Mouse (Mus musculus): ENCODE results near the gene Mt1. TPM values are rescaled to one million over a fixed set of nuclear protein-coding genes. Genes with fewer than 3 reads are reported as not detected.
"Not testable (repeated sequence)": the region's sequence is repeated elsewhere in the genome, so short reads cannot be mapped to it uniquely, and the experiment has no call there.

Gene Mt1
- polyA plus RNA-seq, 1 experiment from 2014 or later, result 189 TPM

DNA sequence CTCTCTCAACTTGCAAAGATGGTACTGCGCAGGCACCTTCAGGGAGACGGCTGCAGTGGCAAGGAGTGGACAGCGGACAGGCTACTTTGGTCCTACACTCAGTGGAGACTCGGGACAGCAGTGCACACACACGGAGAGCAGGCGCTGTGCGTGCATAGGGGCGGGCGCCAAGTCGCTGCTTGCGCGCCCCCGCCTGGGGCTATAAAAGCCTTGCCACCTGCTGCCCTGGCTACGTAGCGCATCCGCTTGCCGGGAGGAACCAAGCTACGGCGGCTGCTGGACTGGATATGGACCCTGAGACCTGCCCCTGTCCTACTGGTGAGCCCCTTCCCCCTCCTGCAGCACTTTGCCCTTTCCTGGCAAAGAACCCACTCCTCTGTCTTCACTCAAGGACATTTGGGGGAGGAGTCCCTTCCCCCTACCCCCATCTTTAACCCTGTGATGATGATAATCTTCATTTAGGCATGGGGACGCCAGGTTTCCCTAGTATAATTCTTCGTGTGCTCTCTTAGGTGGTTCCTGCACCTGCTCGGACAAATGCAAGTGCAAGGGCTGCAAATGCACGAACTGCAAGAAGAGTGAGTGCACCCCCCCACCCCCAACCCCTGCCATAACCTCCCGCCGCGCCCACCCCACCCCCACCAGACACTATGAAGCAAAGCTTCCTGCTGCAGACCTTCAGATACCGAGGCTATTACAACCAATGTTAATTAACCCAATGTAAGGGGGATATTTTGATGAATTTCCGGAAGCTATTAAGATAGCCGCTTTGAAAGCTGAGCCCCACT is 26.2 kb upstream of the Mt1 start, which contains the start of gene Mt3:
Mt3 (plus strand) TSS at position 95 of the 788 bp plus-strand sequence.
- Histone ChIP-seq H3K9ac (no peak within 1 kb of the TSS), H3K4me3 (peak within 1 kb of the TSS; percentile 29), H3K27me3 (peaks cover 26% of the 10 kb centered on the region), H3K9me3 (no peaks in the 10 kb centered on the region), H3K4me2 (peak within 1 kb of the TSS; percentile 49), H3K27ac (no peak within 1 kb of the TSS), H3K36me3 (no peaks in the 10 kb centered on the region), H3K4me1 (peaks cover 23% of the 10 kb centered on the region)
- ATAC-seq (ENCODE audit: insufficient number of reproducible peaks, low FRiP score, low TSS enrichment, low read depth), result no peak
- WGBS, result 2% methylated on average over 29 of the region's 29 CpGs

DNA sequence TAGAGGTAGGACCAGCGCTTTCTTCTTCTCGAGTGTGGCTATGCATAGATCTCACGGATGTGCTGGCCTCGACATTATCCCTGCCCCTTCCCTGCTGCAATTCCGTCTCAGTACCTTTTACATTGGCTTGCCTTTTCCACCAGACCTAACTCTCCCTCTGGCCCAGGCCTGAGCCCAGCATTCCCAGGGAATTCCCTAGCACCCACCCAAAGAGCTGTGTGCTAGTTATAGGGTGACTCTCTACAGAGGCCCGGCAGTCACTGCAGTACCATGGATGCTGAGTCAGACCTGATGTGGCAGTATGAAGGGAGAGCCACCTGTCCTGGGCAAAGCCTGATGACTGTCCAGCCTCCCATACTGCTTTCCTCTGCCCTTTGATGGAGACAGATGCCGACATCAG is 25.4 kb upstream of the Mt1 start:
- Histone ChIP-seq H3K9ac (no peak overlapping the region), H3K36me3 (no peaks in the 10 kb centered on the region), H3K27me3 (peaks cover 26% of the 10 kb centered on the region), H3K4me1 (peaks cover 23% of the 10 kb centered on the region), H3K4me2 (no peak overlapping the region), H3K9me3 (no peaks in the 10 kb centered on the region), H3K27ac (no peak overlapping the region), H3K4me3 (no peak overlapping the region)
- ATAC-seq (ENCODE audit: insufficient number of reproducible peaks, low FRiP score, low TSS enrichment, low read depth), result no peak
- 30% methylated on average over 7 of the region's 7 CpGs for WGBS

DNA sequence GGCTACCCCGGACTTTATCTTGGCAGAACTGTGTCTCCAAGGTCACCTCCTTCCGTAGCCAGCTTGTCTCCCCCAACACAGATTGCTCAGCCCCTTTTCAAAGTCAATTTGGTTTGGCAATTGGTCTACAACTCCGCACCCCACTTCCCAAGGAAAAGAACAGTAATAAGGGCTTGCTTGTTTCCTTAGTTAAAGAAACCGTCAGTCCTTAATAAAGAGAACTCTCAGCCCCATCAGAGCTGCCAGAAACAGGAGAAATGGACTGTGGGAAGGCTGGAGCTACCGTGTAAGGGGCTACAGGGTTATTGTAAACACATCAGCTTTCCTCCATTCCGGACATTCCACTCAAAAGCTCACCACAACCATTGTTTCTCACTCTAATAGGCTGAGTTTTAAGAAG is 24.3 kb upstream of the Mt1 start:
- H3K4me2 ChIP-seq, result no peak overlapping the region
- H3K27ac ChIP-seq, result no peak overlapping the region
- no peak overlapping the region for H3K9ac ChIP-seq
- no peaks in the 10 kb centered on the region for H3K36me3 ChIP-seq
- WGBS, result 34% methylated on average over 6 of the region's 6 CpGs
- H3K27me3 ChIP-seq, result peaks cover 26% of the 10 kb centered on the region
- H3K4me1 ChIP-seq, result peaks cover 23% of the 10 kb centered on the region
- ATAC-seq (ENCODE audit: insufficient number of reproducible peaks, low FRiP score, low TSS enrichment, low read depth), result no peak
- H3K4me3 ChIP-seq, result no peak overlapping the region
- no peaks in the 10 kb centered on the region for H3K9me3 ChIP-seq

DNA sequence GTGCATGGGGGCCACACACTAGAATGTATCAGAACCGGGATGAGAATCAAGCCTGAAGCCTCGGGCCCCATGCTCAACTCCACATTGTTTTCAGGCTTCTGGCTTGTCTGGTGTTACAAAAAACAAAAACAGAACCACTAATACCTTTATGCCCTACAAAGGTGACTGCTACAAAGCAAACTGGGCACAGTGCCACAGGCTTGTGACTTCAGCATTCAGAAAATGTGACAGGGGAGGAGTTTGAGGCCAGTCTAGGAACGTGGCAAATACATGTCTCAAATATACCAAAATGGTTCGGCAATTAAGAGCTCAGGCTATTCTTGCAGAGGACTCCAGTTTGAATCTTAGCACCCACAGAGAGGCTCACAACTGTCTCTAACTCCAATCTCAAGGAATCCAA is 22.8 kb upstream of the Mt1 start:
- WGBS, result 65% methylated on average over 4 of the region's 4 CpGs
- H3K4me2 ChIP-seq, result no peak overlapping the region
- peaks cover 23% of the 10 kb centered on the region for H3K4me1 ChIP-seq
- no peak overlapping the region for H3K9ac ChIP-seq
- H3K27me3 ChIP-seq, result peaks cover 26% of the 10 kb centered on the region
- no peak overlapping the region for H3K27ac ChIP-seq
- H3K36me3 ChIP-seq, result no peaks in the 10 kb centered on the region
- ATAC-seq (ENCODE audit: insufficient number of reproducible peaks, low FRiP score, low TSS enrichment, low read depth), result no peak
- H3K9me3 ChIP-seq, result no peaks in the 10 kb centered on the region
- H3K4me3 ChIP-seq, result no peak overlapping the region

DNA sequence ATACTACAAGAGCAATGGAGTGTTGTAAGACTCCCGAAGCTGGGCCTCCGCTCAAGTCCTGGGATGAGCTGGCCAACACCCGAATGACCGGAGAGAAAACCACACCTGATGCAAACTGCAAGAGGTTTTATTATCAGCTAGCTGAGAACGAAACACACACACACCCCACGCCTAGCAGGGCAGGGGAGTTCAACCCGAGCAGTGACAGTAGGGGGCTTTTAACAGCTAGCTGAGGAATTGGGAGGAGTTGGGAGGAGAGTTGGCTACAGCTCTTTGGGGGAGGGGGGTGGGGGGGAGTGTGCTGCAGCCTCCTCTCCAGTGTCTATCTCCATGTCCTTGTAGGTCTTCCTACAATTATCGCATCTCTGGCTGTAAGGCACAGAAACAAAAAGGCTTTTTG is 13.1 kb upstream of the Mt1 start:
- not testable (repeated sequence) for H3K9me3 ChIP-seq; H3K27ac ChIP-seq; ATAC-seq (ENCODE audit: insufficient number of reproducible peaks, low FRiP score, low TSS enrichment, low read depth); H3K4me3 ChIP-seq; H3K4me2 ChIP-seq; H3K4me1 ChIP-seq; H3K9ac ChIP-seq; H3K36me3 ChIP-seq
- peaks cover 15% of the 10 kb centered on the region; the same call in 1 of the 2 replicates for H3K27me3 ChIP-seq
- 59% methylated on average over 8 of the region's 8 CpGs for WGBS

DNA sequence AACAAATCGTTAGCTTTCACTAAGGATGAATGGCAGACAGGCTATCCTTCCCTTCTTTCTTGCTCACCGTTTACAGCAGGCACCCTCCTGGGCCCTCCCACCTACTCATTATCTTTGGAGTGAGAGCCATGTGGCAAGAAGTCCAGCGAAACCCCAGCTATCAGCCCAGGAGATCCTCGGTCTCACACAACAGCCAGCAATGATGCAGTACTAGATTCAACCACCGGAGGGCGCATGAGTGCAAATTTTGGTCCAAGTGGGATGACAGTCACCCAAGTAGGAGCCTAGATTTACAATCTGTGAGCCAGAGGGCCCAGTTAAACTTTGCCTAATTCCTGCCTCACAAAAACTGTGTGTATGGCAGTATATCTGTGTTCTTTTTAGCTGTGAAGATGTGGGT is 11.6 kb upstream of the Mt1 start:
- no peak overlapping the region for H3K4me2 ChIP-seq
- peaks cover 10% of the 10 kb centered on the region for H3K4me1 ChIP-seq
- peaks cover 30% of the 10 kb centered on the region for H3K27me3 ChIP-seq
- H3K4me3 ChIP-seq, result no peak overlapping the region
- no peaks in the 10 kb centered on the region for H3K9me3 ChIP-seq
- no peak overlapping the region for H3K27ac ChIP-seq
- WGBS, result 4% methylated on average over 6 of the region's 6 CpGs
- no peaks in the 10 kb centered on the region for H3K36me3 ChIP-seq
- peak; percentile 9; the same call in 1 of the 2 replicates for ATAC-seq (ENCODE audit: insufficient number of reproducible peaks, low FRiP score, low TSS enrichment, low read depth)
- no peak overlapping the region for H3K9ac ChIP-seq

DNA sequence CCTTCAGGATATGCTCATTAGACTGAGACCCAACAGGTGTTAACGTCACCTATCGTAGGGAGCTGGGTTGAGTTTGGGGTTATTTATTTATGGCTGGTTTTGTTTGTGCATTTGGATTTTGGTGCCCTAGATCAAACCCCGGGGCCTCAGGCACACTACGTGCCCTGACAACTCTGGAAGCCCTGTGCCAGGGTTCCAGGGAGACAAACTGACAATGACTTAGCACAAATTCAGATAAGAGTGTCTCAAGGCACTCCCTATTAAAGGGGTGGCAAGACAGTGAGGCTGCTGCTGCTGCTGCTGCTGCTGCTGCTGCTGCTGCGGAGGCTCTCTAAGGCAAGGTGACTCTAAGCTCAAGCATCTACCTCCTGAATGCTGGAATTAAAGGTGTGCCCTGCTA is 9.3 kb upstream of the Mt1 start:
- WGBS, result 72% methylated on average over 5 of the region's 5 CpGs
- peaks cover 22% of the 10 kb centered on the region for H3K4me1 ChIP-seq
- no peak for ATAC-seq (ENCODE audit: insufficient number of reproducible peaks, low FRiP score, low TSS enrichment, low read depth)
- H3K9me3 ChIP-seq, result no peaks in the 10 kb centered on the region
- H3K27me3 ChIP-seq, result peaks cover 53% of the 10 kb centered on the region
- H3K36me3 ChIP-seq, result no peaks in the 10 kb centered on the region
- no peak overlapping the region for H3K9ac ChIP-seq
- no peak overlapping the region for H3K27ac ChIP-seq
- H3K4me3 ChIP-seq, result no peak overlapping the region
- no peak overlapping the region for H3K4me2 ChIP-seq

DNA sequence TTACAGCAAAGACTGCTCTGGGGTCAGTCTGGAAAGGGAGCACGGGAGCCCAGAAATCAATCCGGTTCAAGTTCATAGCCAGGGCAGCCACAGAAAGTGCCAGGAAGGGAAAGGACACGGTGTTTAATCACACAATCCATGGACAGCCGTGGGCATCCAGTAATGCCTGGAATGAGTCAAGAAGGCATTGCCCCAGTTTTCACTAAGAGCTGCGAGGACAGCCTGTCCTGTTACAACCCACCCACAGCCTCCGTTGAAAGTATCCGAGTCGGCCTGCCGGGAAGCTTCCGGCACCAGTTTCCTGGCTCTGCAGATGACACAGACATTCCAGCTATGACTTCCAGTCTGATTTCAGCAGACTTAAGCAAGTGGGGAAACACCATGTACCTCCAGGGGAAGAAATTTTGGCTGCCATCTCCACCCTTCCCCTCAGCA is 7.5 kb upstream of the Mt1 start:
- peaks cover 71% of the 10 kb centered on the region for H3K27me3 ChIP-seq
- peaks cover 22% of the 10 kb centered on the region for H3K4me1 ChIP-seq
- no peaks in the 10 kb centered on the region for H3K36me3 ChIP-seq
- no peak overlapping the region for H3K9ac ChIP-seq
- H3K4me2 ChIP-seq, result peak overlapping the region; percentile 94
- no peak for ATAC-seq (ENCODE audit: insufficient number of reproducible peaks, low FRiP score, low TSS enrichment, low read depth)
- peak overlapping the region; percentile 48 for H3K4me3 ChIP-seq
- WGBS, result 32% methylated on average over 10 of the region's 10 CpGs
- H3K9me3 ChIP-seq, result no peaks in the 10 kb centered on the region
- no peak overlapping the region for H3K27ac ChIP-seq

DNA sequence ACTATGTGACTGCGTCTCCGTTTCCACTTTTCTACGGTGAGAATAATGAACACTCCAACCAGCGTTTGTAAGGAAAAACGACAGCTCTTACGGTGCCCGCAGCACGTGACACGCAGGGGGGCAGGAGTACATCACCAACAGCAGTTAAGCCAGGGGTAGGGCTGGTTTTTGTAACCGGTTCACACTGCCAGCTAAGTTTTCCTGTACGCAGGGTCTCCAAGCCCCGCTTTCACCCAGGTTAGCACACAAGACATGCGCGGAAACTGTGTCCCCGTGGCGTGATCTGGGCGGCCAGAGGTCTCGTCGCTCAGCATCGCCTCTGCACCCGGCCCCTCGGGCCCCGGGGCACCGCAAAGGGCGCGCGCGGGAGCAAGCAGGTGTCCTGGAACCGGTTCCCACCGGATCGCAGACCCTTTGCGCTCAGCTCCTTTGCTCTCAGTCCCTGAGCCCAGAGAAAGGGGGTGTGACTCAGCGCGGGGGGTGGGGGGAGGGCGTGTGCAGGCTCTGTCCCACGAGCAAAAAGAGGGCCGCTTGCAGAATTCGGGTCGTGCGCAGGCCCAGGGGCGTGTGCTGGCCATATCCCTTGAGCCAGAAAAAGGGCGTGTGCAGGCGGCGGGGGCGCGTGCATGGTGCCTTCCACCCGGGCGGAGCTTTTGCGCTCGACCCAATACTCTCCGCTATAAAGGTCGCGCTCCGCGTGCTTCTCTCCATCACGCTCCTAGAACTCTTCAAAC is 6.6 kb upstream of the Mt1 start, which contains the start of gene Mt2:
Mt2 (plus strand) TSS at position 590 of the 734 bp plus-strand sequence.
- ATAC-seq (ENCODE audit: insufficient number of reproducible peaks, low FRiP score, low TSS enrichment, low read depth), result 0 out of 2 replicates have a peak, but pooled peaks have one; percentile 33
- Histone ChIP-seq H3K4me2 (peak within 1 kb of the TSS; percentile 94), H3K4me3 (peak within 1 kb of the TSS; percentile 48), H3K9ac (peak within 1 kb of the TSS; percentile 33; the same call in 1 of the 2 replicates), H3K36me3 (no peaks in the 10 kb centered on the region), H3K4me1 (peaks cover 22% of the 10 kb centered on the region), H3K27me3 (peaks cover 79% of the 10 kb centered on the region), H3K27ac (0 out of 2 replicates have a peak within 1 kb of the TSS, but pooled peaks have one; percentile 13), H3K9me3 (no peaks in the 10 kb centered on the region)
- WGBS, result under 1% methylated on average over 55 of the region's 56 CpGs

DNA sequence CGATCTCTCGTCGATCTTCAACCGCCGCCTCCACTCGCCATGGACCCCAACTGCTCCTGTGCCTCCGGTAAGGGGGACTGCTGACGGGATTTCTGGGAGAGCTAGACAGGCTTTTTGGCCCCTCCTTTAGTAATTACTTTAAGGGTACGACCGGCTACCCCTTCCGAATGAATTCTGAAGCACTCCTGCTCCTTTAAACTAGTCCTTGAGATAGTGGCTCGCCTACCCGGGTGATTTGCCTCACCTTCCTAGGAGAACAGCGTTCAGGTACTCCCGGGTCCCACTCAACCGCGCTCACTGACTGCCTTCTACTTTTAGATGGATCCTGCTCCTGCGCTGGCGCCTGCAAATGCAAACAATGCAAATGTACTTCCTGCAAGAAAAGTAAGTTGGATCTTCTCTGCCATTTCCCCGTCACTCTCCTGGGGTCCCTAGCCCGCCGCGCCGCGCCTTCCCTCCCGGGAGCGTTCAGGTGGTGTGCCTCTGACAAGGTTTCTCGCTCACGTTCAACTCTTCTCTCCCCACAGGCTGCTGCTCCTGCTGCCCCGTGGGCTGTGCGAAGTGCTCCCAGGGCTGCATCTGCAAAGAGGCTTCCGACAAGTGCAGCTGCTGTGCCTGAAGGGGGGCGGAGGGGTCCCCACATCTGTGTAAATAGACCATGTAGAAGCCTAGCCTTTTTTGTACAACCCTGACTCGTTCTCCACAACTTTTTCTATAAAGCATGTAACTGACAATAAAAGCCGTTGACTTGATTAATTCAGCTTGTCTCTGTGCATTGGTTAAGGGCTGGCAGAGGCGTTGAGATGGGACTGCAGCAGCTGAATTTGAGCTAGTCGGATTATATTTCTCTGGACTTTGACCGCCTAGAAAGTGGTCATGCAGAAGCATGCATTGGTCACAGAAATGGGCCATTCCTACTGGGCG is 5.8 kb upstream of the Mt1 start:
- no peak for ATAC-seq (ENCODE audit: insufficient number of reproducible peaks, low FRiP score, low TSS enrichment, low read depth)
- Histone ChIP-seq H3K9ac (peak overlapping the region; percentile 33; the same call in 1 of the 2 replicates), H3K9me3 (no peaks in the 10 kb centered on the region), H3K4me3 (peak overlapping the region; percentile 48), H3K4me1 (peaks cover 22% of the 10 kb centered on the region), H3K36me3 (no peaks in the 10 kb centered on the region), H3K27ac (0 out of 2 replicates have a peak overlapping the region, but pooled peaks have one; percentile 13), H3K27me3 (peaks cover 79% of the 10 kb centered on the region), H3K4me2 (peak overlapping the region; percentile 94)
- WGBS, result under 1% methylated on average over 39 of the region's 39 CpGs

DNA sequence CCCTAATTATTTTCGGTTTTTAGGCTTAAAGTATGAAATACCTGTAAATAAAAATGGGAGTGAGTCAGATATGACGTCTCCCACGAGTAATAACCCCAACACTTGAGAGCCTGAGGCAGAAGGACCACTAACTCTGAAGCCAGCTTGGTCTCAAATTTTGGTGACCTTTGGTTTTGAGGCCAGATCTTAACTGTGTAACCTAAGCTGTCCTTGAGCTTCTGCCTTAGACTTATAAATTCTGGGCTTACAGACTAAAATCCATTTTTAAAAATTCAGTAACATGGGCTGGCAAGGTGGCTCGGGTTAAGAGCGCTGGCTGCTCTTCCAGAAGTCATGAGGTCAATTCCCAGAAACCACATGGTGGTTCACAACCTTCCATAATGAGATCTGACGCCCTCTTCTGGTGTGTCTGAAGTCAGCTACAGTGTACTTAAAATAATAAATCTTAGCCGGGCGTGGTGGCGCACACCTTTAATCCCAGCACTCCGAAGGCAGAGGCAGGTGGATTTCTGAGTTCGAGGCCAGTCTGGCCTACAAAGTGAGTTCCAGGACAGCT is 5.0 kb upstream of the Mt1 start:
- no peak overlapping the region for H3K9ac ChIP-seq
- no peak overlapping the region for H3K4me3 ChIP-seq
- no peaks in the 10 kb centered on the region for H3K36me3 ChIP-seq
- no peak overlapping the region for H3K27ac ChIP-seq
- no peaks in the 10 kb centered on the region for H3K9me3 ChIP-seq
- H3K4me2 ChIP-seq, result no peak overlapping the region
- peaks cover 27% of the 10 kb centered on the region for H3K4me1 ChIP-seq
- H3K27me3 ChIP-seq, result peaks cover 87% of the 10 kb centered on the region
- WGBS, result 42% methylated on average over 11 of the region's 11 CpGs
- no peak for ATAC-seq (ENCODE audit: insufficient number of reproducible peaks, low FRiP score, low TSS enrichment, low read depth)

Measured in limb, embryonic 15.5 days (tissue).